Mouse (Mus musculus): ENCODE measurements around the gene Mpdz.

Mpdz gene

DNA sequence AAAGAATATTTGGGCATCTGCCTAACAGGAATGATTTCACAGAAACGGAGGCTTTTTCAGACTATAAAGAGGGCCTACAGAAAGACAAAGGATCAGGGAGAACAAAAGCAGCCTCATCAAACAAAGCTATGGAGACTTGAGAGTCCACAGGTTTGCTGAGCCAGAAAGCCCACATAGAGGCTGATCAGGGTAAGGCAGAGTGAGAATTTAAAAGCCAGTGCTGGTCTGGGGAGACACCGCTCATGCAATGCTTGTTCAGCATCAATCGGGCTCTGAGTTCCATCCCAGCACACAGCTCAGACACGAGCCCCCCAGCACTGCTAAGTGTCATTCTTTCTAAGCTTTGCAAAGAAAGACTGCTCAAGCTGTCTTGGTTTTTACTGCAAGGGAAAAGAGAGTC is 162.5 kb downstream of the Mpdz start:
- no peak for DNase-seq (ENCODE audit: low spot score)

DNA sequence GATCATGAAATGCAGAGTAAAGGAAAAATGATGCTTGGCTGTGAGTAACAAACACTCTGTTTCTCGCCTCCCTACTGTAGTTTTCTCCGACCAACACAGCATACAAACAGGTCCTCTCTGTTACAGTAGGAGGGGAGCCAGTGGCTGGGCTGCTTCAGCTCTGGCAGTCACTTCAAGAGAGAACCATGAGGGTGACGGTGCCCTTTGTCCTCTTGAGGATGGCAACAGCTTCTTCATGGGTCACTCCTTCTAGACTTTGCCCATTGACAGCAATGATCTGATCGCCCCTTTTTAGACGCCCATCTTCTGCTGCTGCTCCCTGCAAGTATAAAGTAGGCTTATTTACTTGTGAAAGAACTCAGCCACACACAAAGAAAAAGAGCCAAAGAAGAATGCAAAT is 163.2 kb downstream of the Mpdz start:
- DNase-seq (ENCODE audit: low spot score): no peak

DNA sequence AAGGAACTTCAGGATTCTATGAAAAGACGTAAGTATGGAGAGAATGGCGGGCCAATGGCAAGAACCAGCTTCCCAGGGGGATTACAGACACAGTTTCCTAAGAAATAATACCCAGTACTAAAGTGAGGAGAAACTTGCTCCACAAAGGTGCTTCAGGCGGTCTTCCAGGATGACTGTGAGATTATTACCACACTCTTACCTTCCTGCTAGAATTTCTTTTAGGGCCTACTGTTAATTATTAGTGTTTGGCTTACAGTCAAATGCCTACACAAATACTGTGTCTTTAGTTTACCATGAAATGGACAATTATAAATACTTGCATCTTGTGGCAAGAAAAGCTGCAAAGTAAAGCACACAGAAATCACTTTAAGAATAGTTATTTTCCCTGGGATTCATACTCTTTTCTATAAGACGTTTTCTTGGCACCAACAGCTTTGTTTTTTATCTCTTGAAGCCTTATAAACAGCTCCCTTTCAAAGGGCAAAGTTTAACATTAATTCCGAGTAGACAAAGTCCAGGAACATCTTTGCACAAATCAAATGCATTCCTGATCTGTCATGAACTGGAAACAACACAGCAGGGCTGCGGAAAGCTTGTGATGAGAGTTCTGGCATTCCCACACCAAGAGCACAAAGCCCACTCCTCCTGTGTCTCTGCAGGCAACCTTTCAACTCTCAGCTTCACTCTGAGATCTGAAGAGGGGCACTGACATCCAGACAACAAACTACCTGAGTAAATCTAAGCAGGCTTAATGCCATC is 166.5 kb downstream of the Mpdz start:
- no peak for DNase-seq (ENCODE audit: low spot score)

DNA sequence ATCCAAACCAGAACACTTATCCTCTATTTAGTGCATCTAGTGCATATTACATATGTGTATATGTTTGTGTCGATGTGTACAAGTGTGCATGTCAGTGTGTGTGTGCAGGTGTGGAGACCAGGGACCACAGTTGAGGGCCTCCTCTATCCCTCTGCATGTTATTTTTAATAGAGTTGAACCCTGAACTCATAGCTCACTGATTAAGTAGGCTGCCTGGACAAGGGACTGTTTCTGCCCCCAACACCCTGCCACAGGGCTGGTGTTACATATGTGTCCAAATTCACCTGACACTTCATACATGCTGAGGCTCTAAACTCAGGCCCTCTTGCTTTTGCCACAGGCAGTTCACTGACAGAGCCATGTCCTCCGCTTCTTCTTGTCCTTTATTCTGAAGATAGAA is 169.5 kb downstream of the Mpdz start:
- DNase-seq (ENCODE audit: low spot score): no peak

DNA sequence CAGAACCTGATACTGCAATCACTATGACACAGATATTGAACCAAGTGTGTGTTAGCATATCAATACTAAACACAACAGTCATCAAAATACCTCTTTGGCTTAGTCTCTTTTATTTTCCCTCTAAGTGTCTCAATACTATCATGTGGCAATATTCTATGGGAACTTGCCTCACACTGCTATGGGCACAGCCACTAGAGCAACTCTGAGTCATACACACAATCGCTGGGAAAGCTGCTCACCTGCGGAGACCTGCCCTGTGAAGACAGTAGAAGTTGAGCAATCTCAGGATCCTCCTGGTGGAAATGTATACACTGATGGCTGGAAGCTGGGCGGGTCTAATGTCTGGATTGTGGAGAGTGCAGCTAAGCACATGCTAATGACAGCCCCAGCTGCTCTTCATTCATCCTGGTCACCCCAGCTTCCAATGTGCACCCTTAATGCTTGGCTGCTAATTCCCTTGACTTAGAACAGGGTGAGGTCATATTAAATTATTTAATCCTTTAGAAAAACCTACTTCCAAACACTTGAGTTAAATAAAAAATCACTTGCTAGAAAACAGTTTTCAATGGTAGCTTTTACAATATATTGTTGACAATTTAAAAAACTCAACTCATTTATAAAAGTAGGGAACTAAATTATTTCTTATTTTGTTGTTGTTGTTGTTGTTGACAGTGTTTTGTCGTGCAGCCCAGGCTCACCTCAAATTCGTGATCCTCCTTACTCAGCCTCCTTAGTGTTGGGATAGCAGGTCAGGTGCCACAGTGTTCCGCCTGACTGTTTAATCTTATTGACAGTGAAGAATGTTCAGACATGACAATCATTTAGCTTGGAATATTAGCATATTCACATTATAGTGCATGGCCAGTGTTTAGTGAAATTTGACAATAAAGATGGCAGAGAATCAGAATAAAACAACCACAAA is 189.5 kb downstream of the Mpdz start:
- no peak for DNase-seq (ENCODE audit: low spot score)

DNA sequence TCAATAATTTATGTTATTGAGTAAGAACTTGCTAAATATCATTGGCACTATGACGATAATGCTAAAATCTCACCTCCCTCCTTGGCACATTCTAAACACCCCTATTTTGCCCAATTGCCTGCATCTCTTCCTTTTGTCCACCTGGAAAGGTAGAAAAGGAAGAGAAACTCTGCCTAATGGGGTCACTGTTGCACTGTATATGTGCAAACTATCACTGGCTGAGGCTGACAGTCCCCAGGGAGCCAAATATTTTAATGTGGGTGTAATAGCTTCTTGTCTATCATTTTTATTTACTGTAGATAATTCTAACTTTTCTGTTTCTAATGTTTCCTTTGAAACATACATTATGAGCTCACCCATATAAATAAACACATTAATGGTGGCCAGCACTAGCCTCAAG is 190.3 kb downstream of the Mpdz start:
- no peak for DNase-seq (ENCODE audit: low spot score)

DNA sequence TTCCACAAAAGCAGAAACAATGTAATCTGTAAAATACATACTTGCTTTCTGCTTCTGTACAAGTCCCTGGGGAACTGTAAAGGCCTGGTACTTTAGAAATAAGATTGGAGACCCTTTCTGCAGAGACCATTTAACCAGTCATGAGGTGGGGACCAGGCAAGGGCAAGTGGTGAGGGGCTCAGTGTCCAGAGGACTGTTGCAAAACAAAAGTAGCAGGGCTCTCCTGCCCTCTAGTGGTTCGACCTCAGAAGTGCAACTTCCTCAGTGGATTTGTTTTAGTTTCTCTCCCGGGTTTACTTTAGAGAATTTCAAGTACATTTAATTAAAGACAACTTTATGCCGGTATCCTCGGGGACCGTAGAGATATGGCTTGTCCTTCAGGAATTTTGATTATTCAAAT is 190.7 kb downstream of the Mpdz start:
- peak; percentile 52 for DNase-seq (ENCODE audit: low spot score)

DNA sequence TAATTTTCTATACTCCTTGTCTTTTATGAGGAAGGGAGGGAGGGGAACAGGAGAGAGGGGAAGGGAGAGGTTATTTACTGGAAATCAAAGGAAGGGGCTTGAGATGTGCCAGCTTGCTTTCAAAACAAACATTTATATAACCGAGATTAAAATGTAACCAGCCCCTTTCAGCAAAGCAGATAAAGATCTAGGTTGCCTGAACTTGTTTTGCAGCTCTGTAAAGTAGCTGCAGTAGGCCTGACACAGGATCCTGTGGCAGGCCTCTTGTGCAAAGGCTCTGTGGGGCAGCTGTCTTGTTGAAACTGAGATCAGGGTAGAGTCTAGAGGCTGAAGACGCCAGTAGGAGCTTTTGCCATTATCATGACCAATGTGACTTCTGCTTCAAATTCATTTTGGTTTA is 193.4 kb downstream of the Mpdz start:
- DNase-seq (ENCODE audit: low spot score): no peak

DNA sequence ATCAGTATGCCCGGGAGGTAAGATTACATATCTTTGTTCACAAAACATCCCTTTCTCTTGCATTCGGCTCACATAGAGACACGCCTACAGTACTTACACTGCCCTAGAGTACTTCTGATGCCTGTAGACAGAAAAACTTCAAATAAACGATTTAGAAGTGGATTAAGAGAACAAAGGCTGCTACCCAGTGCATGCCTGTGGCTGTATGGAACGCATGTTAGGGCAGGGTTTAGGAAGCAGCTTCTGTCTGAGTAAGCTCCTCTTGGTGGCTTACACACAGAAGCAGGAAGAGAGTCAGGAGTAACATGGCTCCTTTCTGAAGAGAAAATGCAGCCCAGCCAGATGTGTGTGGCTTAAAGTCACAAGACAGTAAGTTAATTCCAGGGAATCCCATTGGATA is 206.4 kb downstream of the Mpdz start:
- no peak for DNase-seq (ENCODE audit: low spot score)

Data from urinary bladder, postnatal 25 days (tissue).